Mouse (Mus musculus) urinary bladder, adult 2 months (tissue): ENCODE results near the gene Clstn3. TPM values are rescaled to one million over a fixed set of nuclear protein-coding genes. Genes with fewer than 3 reads are reported as not detected.
"Not testable (repeated sequence)": the region's sequence is repeated elsewhere in the genome, so short reads cannot be mapped to it uniquely, and the experiment has no call there.

ENCODE experiments used
- DNase-seq: peaks from one replicate; pipeline ENCODE4 v3.0.0; 2022; ENCODE audit warnings: low spot score
- polyA plus RNA-seq: library from polyadenylated mRNA; depleted of rRNA; stranded (reverse); fragments of >200 nt; gene quantifications from 2 replicates; pipeline ENCODE4 v1.2.3, GENCODE M21; 2012

Clstn3 gene
- polyA plus RNA-seq, 1 experiment = 1.4 TPM

DNA sequence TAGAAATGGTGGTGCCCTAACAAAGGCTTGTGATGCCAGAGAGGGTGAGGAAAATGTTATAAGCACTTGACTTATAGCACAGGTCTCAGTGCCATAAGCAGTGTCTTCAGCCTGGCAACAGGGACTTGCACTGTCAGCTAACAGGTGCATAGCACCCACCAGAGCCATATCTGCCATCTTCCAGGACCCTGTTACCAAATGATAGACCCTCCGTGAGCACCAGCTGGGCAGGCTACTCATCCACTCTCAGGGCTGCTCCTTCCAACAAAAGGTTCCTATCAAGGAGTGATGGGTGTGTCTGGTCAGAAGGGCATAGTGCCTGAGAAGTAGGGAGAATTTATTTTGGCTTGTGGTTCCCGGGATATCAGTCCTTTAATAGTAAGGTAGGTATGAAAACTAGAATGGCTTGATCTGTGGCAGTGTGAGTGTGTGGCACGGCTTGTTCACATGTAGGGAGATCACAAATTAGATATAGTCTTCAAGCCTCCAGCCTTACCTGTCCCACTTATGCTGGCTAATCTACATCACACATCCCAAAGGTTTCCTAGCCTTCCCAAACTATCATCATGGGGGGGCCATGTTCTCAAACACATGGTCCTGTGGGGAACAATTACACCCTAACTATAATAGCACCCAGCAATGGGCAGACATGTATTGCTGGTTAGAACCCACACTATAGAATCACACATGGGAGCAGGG is 14.4 kb upstream of the Clstn3 start:
- DNase-seq = no peak

DNA sequence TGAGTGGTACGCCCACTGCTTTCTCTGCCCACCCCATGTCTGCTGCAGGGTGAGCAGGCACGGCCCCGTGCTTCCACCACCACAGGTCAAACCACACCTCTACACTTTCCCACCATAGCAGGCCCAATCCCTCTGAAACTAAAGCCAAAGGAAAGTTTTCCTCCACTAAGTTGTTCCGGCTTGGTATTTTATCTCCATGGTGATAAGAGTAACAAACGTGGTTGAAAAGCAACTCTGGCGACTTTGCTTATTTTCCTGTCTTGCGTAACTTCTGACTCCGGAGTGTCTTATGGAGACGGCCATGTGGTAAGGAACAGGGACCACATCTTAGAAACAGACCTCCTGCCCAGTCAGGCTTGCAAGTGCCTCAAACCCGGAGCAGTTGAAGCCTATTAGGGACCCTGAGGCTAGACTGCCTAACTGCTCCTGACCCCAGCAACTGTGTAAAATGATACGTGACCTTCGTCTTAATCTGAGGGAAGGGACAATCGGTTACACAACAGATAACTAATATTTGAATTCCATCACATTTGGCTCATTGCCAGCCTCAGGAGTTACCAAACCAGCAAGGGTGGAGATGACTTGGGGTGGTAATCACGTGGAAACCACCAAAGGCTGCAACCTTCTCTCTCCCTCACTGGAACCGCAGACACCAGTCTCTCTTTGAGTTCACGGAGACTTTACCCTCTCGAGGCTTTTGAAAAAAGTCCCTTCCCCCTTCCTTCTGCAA is 13.5 kb upstream of the Clstn3 start:
- DNase-seq = no peak

DNA sequence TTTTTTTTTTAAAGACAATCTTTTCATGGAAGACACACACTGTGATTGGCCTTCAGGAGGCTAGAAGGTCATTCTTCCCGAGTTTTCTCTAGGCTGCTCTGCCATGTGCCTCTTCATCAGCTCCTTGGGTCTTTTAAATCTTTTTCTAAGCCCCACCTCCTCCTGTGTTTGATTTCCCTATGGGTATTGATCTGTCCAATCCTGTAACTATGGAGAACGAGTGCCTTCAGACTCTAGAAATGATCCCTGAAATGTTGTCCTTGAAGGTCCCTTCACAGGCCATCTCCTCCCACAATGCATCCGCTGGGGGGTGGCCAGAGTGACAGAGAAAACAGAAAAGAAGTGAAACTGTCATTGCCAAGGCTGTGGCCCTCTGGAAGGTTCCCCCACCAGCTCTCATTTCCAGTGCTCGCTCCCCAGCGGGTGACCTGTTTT is 12.6 kb upstream of the Clstn3 start:
- DNase-seq = no peak

DNA sequence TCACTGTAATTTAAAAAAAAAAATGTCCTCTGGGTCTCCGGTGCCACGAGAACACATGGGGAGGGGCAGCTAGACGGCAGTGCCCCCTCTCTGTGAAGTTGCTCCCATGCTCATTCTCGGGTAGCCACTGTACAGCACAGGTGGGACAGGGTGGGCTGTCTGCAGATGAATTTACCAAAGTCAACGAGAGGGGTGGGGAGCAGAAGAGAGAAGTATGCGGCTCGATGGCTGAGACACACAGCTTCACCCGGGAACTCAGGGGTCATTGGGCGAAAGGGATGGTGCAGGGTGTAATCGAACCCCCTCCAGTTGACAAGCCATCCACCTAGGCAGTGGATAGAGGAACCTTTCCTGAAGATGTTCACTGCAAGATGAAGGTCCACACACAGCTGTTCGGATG is 12.2 kb upstream of the Clstn3 start:
- no peak for DNase-seq

DNA sequence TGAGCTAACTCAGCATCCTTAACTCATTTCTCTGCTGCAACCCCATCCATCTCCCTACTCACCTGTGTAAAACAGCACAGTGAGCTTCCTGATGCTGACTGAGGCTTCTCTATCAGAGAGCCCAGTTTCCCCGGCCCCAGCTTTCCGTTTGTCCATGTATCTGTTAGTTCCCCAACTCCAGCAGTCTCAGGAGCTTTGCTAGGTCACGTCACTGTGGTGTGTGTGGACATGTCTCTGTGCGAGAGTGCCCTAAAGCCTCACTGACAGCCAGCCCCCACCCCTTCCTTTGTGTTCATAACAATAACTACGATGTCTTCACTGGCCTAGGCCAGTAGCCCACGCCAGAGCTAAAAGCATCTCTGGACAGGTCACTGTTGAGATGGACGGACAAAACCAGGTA is 11.6 kb upstream of the Clstn3 start:
- DNase-seq = no peak

DNA sequence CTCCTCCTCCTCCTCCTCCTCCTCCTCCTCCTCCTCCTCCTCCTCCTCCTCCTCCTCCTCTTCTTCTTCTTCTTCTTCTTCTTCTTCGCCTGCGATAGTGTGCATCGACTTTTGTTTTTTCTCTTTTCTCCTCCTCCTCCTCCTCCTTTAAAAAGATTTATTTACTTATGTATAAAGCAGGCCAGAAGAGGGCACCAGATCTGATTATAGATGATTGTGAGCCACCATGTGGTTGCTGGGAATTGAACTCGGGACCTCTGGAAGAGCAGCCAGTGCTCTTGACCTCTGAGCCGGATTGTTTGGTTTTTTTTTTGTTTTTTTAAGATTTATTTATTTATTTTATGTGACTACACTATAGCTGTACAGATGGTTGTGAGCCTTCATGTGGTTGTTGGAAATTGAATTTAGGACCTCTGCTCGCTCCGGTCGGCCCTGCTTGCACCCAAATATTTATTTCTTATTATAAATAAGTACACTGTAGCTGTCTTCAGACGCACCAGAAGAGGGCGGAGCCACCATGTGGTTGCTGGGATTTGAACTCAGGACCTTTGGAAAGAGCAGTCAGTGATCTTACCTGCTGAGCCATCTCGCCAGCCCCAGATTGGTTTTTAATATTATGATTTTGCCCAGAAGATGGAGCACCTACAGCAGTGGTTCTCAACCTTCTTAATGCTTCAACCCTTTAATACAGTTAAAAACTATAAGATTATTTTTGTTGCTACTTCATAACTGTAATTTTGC is 10.9 kb upstream of the Clstn3 start:
- not testable (repeated sequence) for DNase-seq

DNA sequence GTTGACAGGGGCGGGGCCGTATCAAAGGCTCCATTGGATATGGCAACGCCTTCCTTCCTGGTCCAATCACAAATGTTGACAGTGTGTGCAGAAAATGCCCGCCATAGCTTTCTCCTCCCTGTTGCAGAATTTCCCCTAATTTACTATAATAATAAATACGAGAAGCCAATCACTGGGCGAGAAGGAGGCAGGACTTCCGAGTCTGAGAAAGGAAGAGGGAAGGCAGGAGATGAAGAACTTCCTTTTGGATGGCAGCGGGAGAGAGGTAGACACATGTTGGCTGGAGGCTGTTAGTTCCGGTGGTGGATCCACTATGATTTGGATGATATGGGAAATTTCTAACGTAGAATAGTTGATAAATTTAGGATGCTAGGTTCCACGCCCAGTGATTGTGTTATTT is 10.0 kb upstream of the Clstn3 start:
- DNase-seq = no peak

DNA sequence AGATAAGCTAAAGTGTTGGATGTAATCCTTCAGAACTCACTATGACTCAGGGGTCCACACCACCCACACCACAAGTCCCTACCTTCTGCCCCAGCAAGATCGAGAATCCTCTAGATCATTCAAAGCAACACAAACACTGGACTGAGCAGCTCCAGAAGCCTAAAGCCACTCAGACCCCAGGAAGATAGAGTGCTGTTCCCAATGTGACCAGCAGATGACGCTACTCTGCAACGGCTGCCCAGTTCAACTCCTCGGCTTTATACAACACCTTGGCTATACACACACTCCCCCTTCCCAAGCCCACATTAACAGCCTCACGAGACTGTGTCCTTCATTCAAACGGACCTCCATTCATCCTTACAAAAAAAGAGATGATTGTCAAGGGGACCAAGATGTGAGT is 8.2 kb upstream of the Clstn3 start:
- DNase-seq = no peak

DNA sequence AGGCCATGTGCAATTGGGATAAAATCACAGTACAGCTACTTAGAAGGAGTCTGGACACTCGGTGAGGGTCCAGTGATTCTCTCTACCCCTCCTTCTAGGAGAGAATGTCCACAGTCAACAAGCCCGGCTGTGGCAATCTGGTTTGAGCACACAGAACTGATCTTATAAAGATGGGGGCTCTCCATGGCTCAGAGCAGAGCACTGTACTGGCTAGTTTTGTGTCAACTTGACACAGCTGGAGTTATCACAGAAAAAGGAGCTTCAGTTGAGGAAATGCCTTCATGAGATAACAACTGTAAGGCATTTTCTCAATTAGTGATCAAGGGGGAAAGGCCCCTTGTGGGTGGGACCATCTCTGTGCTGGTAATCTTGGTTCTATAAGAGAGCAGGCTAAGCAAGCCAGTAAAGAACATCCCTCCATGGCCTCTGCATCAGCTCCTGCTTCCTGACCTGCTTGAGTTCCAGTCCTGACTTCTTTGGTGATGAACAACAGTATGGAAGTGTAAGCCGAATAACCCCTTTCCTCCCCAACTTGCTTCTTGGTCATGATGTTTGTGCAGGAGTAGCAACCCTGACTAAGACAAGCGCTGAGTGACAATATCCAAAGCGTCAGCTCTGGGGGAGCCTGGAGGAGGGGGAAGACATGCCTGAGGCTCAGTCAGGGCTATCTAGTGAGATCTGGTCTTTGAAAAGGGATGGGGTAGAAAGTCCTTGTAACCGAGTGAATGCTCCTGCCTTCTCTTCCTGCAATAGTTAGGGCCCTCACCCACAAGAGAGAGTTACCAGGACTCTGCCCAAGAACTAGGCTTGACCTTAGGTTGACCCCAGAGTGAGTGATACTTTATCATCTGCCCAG is 7.4 kb upstream of the Clstn3 start:
- DNase-seq = not testable (repeated sequence)

DNA sequence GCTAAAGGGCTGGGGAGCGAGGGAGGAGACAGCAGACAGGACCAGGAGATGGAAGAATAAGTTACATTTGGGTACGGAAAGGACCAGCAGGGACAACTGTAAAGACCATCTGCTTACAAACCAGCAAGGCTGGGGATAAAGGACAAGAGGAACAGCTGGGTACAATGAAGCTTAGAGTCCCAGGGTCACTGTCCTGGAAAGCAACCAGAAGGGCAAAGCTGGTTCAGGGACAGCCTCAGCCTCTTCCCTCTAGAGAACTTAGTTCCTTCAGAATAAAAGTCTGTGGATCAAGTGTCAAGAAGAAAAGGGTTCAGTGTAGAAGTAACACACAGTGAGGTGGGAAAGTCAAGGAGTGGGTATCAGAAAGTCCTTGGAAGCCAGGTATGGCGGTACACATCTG is 6.5 kb upstream of the Clstn3 start:
- DNase-seq = no peak

DNA sequence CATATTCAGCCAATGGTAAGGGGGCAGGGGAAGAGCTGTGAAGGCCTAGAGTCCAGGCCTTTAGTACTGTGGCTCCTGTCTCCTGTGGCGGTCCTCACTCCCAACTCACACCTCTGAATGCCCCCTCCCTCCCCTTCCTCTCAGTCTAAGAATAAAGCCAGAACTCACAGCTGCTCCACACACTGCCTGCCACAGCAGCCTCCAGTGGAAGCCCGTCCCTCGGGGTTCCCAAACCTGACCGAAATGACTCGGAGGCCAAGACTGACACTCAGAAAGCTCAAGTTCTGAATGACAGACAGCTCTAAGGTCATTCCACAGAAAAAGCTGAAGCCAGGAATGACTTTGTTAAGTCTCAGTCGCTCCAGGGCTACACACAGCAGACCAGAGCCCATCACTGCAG is 1.1 kb upstream of the Clstn3 start:
- DNase-seq = no peak

DNA sequence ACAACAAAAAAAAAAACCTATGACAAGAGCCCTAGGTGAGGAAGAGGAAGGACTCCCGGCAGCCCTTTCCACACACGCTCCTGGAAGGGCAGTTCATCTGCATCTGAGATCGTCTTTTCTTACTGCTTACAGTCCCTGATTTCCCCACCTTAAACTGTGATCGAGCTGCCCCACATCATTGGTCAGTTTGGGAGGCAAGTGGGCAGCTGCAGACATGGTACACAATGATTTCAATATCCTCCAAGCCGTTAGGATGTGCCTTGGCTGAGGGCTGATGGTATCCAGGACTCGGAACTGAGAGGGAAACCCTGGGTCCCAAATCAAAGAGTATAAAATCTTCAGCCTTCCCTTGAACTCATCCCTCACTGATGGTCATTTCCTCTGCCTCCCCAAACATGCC is 705 bp upstream of the Clstn3 start:
- DNase-seq = no peak

DNA sequence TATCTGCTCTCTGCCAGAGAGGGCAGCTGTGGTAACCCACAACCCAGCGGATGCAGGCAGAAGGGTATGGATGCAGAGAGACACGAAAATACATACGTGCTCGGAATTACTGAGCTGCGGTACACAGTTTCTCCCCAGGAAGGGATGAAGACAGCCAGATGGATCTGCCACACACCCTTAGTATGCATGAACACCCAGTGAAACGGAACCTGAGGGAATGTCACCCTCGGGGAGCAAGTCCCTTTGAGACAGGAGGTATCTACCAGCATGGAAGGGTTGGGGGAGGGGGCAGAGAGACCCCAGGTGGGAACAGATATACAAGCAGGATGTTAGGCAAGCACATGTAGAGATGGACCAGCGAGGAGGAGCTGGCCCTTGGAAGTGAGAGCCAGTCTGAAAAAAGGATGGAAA is 708 bp downstream of the Clstn3 start:
- DNase-seq = no peak

DNA sequence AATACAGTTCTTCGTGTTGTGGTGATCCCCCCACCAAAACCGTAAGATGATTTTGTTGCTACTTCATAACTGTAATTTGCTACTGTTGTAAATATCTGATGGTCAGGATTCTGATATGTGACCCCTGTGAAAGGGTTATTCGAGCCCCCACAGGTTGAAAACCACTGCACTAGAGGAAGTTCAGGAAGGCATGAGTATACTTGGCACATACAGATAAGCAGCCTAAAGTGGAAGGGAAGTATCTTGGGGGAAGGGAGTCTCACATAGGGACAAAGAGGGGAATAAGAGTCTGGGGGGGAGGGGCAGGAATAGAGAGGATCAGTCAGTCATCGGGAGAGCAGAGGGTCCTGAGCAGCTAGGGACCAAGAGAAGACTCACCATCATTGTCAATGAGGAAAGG is 5.2 kb downstream of the Clstn3 start:
- DNase-seq = no peak

DNA sequence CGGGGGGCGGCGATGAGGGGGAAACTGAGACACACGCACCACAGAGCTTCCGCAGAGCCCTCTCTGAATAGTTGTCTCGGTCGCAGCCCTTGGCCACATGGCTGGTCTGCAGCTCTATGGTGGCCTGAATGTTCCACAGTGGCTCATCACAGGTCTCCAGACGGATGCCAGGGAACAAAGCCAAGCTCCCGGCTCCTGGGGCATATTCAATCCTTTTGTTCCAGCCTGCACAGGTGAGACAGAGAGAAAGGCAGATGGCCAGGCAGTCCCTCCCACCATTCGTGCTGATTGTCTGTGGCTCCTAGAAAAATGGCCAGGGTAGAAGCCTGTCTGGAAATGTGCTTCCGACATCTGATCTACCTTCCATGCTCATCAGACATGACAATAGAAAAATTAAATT is 6.1 kb downstream of the Clstn3 start:
- no peak for DNase-seq

DNA sequence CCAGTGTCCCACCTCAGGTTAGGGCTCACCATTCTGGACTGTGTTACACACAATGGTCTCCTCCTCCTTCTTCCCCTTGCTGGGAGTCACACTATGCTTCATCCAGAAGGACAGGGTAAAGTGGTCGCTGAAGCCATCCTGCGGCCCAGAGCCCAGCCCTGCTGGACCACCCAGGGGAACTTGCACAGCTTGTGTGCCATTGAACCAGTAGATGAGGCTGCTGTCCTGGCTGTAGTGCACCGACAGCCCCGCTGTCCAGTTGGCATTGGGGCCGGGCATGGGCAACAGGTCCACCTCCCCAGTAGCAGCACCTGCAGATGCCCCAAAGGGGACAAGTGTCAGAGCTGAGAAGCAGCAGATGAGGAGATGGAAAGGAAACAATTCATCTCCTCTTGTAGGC is 6.8 kb downstream of the Clstn3 start:
- no peak for DNase-seq

DNA sequence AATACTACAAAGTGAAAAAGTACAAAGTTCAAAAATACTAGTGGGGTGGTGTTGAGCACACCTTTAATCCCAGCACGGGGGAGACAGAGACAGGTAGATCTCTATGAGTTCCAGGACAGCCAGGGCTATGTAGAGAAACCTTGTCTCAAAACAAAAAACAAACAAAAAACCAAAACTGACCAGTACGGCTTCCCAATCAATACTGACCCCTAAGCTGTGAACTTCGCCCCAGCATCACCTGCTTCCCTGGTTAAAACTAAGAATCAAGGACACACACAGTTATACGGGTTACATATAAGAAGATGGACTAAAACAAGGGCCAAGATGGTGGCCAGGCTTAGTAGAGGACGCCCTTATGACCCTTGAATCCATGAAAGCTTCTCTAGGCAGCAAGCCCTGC is 8.4 kb downstream of the Clstn3 start:
- DNase-seq = no peak

DNA sequence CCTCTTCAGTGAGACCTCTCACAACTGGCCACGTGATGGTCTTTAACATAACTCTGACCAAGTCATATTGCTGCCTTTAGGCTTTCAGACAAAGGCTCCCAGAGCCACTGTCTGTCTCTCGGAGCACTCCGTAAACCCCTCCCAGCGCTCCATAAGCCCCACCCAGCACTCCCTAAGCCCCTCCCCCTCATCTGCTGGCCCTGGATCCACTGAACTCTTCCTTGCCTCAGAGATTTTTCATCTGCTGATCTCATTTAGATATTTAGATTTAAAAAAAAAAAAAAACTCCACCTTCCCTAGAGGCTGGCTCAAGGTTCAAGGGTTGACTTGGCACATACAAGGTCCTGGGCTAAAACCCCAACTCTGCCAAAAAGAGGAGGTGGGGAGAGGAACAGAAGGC is 10.8 kb downstream of the Clstn3 start:
- DNase-seq = no peak

DNA sequence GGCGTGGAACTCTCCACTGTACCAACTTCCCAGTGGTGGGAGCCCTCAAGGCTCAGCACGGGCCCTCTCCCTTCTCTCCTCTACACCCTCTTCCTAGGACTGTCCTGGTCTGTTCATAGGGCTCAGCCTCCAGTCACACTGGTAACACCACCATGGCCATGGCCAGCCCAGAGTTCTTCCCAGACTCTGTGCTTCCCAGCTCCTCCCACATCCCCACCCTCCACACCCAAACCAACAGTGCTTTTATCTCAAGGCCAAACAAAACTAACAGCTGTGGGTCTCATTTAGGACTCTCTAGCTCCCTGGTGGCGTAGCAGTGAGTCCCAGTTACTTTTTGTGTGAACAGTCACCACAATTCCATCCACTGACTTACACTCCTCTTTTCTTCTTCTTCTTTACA is 12.6 kb downstream of the Clstn3 start:
- no peak for DNase-seq

DNA sequence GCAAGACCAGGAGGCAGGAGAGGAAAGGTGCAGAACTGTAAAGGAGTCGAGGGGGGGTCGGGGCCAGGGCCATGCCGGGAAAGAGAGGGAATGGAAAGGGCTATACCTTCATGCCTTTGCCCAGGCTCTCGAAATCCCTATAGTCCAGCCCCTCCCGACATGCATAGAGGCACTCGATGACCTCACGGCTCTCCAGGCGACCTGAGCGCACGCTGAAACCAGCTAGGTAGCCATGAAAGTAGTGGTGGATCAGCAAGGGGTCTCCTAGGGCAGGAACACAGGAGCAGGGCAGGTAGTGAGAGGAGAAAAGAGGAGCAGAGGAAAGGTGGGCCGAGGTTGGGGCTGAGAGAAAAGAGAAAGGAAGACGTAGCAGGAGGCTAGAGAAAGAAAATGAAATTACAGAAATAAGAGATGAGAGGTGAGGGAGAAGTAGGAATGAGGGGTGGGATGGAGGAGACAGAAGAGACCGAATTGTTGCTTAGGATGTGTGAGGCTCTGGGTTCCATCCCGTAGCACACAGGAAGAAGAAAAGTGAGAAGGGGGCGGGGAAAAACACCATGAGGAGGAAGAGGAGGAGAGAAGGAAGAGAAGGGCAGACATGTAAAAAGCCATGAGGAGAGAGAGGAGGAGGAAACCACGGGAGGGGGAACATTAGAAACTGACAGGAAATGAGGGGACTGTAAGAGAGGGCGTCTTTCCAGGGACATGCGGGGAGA is 14.8 kb downstream of the Clstn3 start:
- DNase-seq = no peak

DNA sequence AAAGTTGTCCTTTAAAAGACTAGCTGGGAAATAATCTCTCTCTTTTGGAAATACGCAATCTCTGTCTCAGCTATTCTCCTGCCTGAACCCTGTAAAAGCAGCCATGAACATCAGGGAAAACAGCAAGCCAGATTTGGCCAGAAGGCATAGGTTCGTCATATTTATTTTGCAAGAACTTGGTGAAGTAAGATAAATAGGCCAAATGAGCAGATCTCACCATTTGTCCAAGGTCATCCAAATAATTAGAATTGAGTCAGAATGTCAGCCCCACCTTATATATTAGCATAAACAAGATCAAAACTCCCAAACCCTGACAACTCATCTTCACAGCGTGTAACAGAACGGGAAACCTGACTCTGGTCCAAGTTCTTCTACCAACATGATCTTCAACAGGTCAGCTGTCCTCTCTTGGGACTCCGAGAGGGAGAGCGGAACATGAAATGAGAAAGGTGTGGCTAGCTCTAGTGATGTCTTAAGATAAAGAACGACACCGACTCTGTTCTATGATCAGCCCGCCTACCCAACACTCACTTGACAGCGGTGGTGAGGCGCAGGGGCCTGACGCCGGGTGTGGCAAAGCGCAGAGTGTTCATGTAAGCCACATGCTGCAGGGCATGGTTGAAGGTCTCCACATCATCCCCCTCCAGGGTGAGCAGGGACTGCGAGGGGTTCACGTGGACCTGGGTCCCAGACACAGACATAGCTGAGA is 15.5 kb downstream of the Clstn3 start:
- DNase-seq = no peak
